ENCODE assay signal across 19 mouse cellular contexts in the genomic region with DNA sequence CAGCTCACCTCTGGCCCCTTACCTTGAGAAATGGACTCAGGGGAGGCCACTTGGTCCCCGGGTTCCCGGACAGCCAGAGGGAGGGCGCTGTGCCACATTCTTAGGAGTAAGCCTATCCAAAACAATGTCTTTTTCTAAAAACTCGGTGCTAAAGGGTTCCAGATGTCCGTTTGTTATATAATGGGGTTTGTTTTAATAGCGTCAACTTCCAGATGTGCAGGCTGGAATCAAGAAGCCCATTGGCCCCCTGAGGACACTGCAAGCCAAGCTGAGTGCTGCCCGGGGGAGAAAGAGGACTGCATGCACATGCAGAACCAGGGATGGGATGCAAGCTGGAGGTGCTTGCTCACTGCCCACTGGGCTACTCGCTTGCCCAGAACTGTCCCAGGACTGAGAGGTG. TPM values are rescaled to one million over a fixed set of nuclear protein-coding genes. Genes with fewer than 3 reads are reported as not detected.
DNase-seq lines count a peak whose midpoint lies in the region; ATAC-seq and TF ChIP-seq lines count a peak whose summit lies in the region.
"Had no signal": no experiment of that assay in that cellular context is flagged by ENCODE, and none has a peak within 500 bp of the region (broad histone marks: within the 10 kb centered on the region; RNA-seq: fewer than 3 reads in every experiment).

No protein-coding gene starts in this region.

- H3K9ac ChIP-seq in limb, embryonic 13.5 days = no peak overlapping the region
- H3K9ac ChIP-seq: forebrain, postnatal 0 days; heart, embryonic 13.5 days; hindbrain, embryonic 13.5 days; neural tube, embryonic 13.5 days had no signal

- intact Hi-C loops in gastrocnemius, adult 2 months (cut with DNase I) = no loop called here

- H3K27me3 ChIP-seq in limb, embryonic 13.5 days = no peaks in the 10 kb centered on the region
- H3K27me3 ChIP-seq: hindbrain, embryonic 13.5 days; neural tube, embryonic 13.5 days had no signal

- no peak overlapping the region for H3K27ac ChIP-seq in gastrocnemius, adult 2 months
- H3K27ac ChIP-seq in limb, embryonic 13.5 days = peak overlapping the region; percentile 78
- H3K27ac ChIP-seq: heart, embryonic 13.5 days; hindbrain, embryonic 13.5 days; neural tube, embryonic 13.5 days had no signal

- peak; percentile 83; the same call in 1 of the 2 replicates for ATAC-seq in limb, embryonic 13.5 days (ENCODE audit: low FRiP score, low read depth)
- ATAC-seq in activated CD4-positive, CD25-positive, alpha-beta regulatory T cell, adult 4 months = no peak
- ATAC-seq: forebrain, postnatal 0 days; intestine, postnatal 0 days; Patski had no signal

- no peaks in the 10 kb centered on the region for H3K36me3 ChIP-seq in limb, embryonic 13.5 days
- H3K36me3 ChIP-seq: heart, embryonic 13.5 days; hindbrain, embryonic 13.5 days; neural tube, embryonic 13.5 days had no signal

- TF ChIP-seq CTCF in gastrocnemius, adult 2 months (IDR thresholded peaks at IDR 0.05) = no peak

- H3K4me3 ChIP-seq in gastrocnemius, adult 2 months = no peak overlapping the region
- H3K4me3 ChIP-seq in limb, embryonic 13.5 days = no peak overlapping the region
- H3K4me3 ChIP-seq: heart, embryonic 13.5 days; hindbrain, embryonic 13.5 days; megakaryocyte, embryonic 14.5 days; neural tube, embryonic 13.5 days had no signal

- H3K4me2 ChIP-seq in limb, embryonic 13.5 days (replicated peaks) = peak overlapping the region; percentile 48
- H3K4me2 ChIP-seq: heart, embryonic 13.5 days; hindbrain, embryonic 13.5 days; neural tube, embryonic 13.5 days had no signal

- H3K9me3 ChIP-seq in limb, embryonic 13.5 days = no peaks in the 10 kb centered on the region
- H3K9me3 ChIP-seq: heart, embryonic 13.5 days; hindbrain, embryonic 13.5 days; neural tube, embryonic 13.5 days had no signal

- H3K4me1 ChIP-seq in limb, embryonic 13.5 days = peaks cover 40% of the 10 kb centered on the region
- H3K4me1 ChIP-seq: heart, embryonic 13.5 days; hindbrain, embryonic 13.5 days; megakaryocyte, embryonic 14.5 days; neural tube, embryonic 13.5 days had no signal

- peak; percentile 78 for DNase-seq in NIH3T3 (ENCODE audit: low read depth)
- DNase-seq in embryo, embryonic 10.5 days (ENCODE audit: low spot score) = peak; percentile 67
- peak; percentile 69 for DNase-seq in gastrocnemius, adult 2 months
- no peak for DNase-seq in thymus, postnatal 0 days (ENCODE audit: low spot score)
- no peak for DNase-seq in spleen, adult 12 weeks (ENCODE audit: low spot score)
- DNase-seq: adrenal gland, adult 8-10 months; cerebellum, adult 9-10 months; forebrain, postnatal 0 days; kidney, postnatal 25 days; lung, adult 2 months; thymus, adult 2 months had no signal

- WGBS in limb, embryonic 13.5 days = 14% methylated on average over 8 of the region's 8 CpGs

RNA-seq across cellular contexts. Expression of a gene that starts 20.2 kb away (rescaled TPM):
- under 1 TPM; 0.20 to 0.23 TPM for total RNA-seq in gastrocnemius, adult 2 months (2021)
- 28.3 and 30.2 TPM in 2 replicates for polyA plus RNA-seq in limb, embryonic 13.5 days (2015; fragmentation: Nextera tagmentation; extraction: Ambion mirVana)
- not detected for polyA plus RNA-seq in activated CD4-positive, CD25-positive, alpha-beta regulatory T cell, adult 4 months (2017; shearing (Covaris generic))
- 0.62 and 0.65 TPM in 2 replicates for polyA plus RNA-seq in thymus, postnatal 0 days (2015; fragmentation: Nextera tagmentation; extraction: Ambion mirVana)
- total RNA-seq: adrenal gland, adult 8-10 months had no signal
- polyA plus RNA-seq: Patski had no signal

RNA-seq across cellular contexts. Expression of a gene that starts 51.9 kb away (rescaled TPM):
- 1 to 10 TPM; 3.2 to 5.0 TPM for total RNA-seq in gastrocnemius, adult 2 months (2021)
- 2.4 and 2.9 TPM in 2 replicates for polyA plus RNA-seq in limb, embryonic 13.5 days (2015; fragmentation: Nextera tagmentation; extraction: Ambion mirVana)
- under 1 TPM; 0.37 to 0.45 TPM for polyA plus RNA-seq in activated CD4-positive, CD25-positive, alpha-beta regulatory T cell, adult 4 months (2017; shearing (Covaris generic))
- 1.4 and 1.7 TPM in 2 replicates for polyA plus RNA-seq in thymus, postnatal 0 days (2015; fragmentation: Nextera tagmentation; extraction: Ambion mirVana)

RNA-seq across cellular contexts. Expression of a gene that starts 59.5 kb away (rescaled TPM):
- 10 to 100 TPM; 24.2 to 29.0 TPM for total RNA-seq in gastrocnemius, adult 2 months (2021)
- polyA plus RNA-seq in limb, embryonic 13.5 days (2015; fragmentation: Nextera tagmentation; extraction: Ambion mirVana) = 12.6 and 12.9 TPM in 2 replicates
- polyA plus RNA-seq in activated CD4-positive, CD25-positive, alpha-beta regulatory T cell, adult 4 months (2017; shearing (Covaris generic)) = 1 to 10 TPM; 6.4 to 7.4 TPM
- polyA plus RNA-seq in thymus, postnatal 0 days (2015; fragmentation: Nextera tagmentation; extraction: Ambion mirVana) = 5.7 and 7.4 TPM in 2 replicates

Comparison
In these comparisons a context has a peak if more than half of its experiments do, and no peak if none do; other contexts are left out.
1. DNase-seq: peak in NIH3T3 (single experiment), embryo, embryonic 10.5 days (single experiment) and gastrocnemius, adult 2 months (single experiment); none in thymus, postnatal 0 days (single experiment) and spleen, adult 12 weeks (single experiment).
2. RNA of a gene that starts 20.2 kb away (polyA plus RNA-seq): 28.3 to 30.2 TPM in limb, embryonic 13.5 days; 0.62 to 0.65 TPM in thymus, postnatal 0 days and not detected in activated CD4-positive, CD25-positive, alpha-beta regulatory T cell, adult 4 months; every median in the first group is over 10 times any median in the second.